Mouse (Mus musculus): Measurements from ENCODE around the gene Dvl2.
A peak's percentile ranks its signal among the peaks of the same experiment; 100 is the strongest.

Gene Dvl2

GRCm38 (mm10) chr11:69982225-69982624 lies 18.2 kb upstream of the Dvl2 start, which contains the start of gene Elp5:
TSS of gene Elp5 (minus strand) at chr11:69982517.
- DNase-seq, result no peak

- DNase-seq, result peak; percentile 28
Measured at GRCm38 (mm10) chr11:69982877-69983276, 17.5 kb upstream of the Dvl2 start.

DNA sequence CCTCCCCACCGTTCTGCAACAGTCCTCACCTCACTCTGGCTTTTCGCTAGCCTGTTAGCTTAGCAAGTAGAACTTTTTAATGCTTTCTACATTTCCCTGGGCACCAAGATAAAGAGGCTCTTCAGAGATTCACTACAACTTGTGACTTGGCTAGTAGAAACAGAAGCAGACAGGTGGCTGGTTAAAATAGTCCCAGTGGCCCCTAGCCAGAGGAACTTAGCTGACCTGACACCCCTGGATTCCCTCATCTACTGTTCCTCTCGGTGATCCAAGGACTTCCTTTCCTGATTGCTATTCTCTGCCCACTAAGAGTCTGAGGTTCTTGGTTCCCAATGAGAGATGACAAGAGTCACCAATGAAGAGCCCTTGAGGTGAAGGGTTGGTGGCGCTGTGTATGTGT lies 17.0 kb upstream of the Dvl2 start:
- no peak for DNase-seq

DNA sequence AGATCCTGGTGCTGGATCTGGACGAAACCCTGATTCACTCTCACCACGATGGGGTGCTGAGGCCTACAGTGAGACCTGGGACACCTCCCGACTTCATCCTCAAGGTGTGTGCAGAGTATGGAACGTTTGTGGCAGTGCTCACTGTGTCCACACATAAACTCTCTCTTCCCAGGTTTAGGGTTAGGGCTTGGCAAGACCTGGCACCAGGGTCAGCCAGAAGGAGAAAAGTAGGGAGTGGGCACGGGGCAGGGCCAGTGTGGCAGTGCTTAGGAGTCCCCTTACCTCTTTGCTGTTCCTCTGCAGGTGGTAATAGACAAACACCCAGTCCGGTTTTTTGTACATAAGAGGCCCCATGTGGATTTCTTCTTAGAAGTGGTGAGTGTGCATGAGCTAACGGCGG lies 16.0 kb upstream of the Dvl2 start:
- no peak for DNase-seq

GRCm38 (mm10) chr11:69989949-69990348 lies 10.4 kb upstream of the Dvl2 start:
- DNase-seq, result no peak

GRCm38 (mm10) chr11:69990850-69991691 lies 9.3 kb upstream of the Dvl2 start, which contains the start of gene Gabarap:
TSS of gene Gabarap (plus strand) at chr11:69991143.
- peak; percentile 97 for DNase-seq

DNA sequence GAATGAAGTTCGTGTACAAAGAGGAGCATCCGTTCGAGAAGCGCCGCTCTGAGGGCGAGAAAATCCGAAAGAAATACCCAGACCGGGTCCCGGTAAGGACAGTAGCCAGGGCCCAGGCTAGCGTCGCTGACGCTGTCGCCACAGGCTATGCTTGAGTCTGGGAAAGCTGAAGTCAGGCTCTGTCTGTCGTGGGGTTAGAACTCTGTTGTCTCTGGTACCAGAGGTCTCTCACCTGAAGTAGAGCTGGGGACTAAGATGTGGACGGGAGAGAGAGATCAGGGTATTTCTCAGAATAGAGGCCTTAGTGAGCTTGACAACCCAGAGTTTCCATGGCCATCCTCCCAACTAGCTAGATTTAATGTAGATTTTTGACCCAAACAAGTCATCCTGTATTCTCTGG lies 8.7 kb upstream of the Dvl2 start:
- no peak for DNase-seq

- no peak for DNase-seq
Measured at GRCm38 (mm10) chr11:69992396-69992795, 8.0 kb upstream of the Dvl2 start.

- no peak for DNase-seq
Measured at GRCm38 (mm10) chr11:69992932-69993331, 7.5 kb upstream of the Dvl2 start.

- no peak for DNase-seq
Measured at GRCm38 (mm10) chr11:69994401-69995090, 5.8 kb upstream of the Dvl2 start.

DNA sequence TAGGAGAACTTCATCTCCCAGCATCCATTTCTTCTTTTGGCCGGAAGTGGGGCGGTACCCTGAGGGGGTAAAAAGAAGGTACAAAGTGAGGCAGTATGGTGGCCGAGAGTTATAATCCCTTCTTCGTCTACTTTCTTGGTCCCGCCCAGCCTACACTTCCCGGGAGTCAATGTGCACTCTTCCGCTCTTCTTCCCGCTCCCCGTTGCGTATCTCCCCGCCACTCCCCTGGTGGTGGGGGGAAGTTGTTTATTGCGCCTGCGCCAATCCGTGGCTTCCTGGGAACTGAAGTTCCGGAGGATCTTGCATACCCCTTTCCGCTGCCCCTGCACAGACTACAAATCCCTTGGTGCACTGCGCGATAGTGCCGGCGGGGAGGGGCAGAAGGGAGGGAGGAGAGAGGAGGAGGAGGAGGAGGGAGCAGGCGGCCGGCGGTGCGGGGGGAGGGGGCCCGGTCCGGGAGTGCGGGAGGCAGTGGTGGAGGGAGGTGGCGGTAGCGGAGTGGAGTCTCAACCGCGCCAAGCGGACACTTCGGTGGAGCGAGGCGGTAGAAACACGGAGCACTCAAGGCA lies 4.9 kb upstream of the Dvl2 start, which contains the start of gene Phf23:
Gene Phf23, plus strand, starts transcription at position 387 of the 570 bp plus-strand sequence.
- DNase-seq, result peak; percentile 99

DNA sequence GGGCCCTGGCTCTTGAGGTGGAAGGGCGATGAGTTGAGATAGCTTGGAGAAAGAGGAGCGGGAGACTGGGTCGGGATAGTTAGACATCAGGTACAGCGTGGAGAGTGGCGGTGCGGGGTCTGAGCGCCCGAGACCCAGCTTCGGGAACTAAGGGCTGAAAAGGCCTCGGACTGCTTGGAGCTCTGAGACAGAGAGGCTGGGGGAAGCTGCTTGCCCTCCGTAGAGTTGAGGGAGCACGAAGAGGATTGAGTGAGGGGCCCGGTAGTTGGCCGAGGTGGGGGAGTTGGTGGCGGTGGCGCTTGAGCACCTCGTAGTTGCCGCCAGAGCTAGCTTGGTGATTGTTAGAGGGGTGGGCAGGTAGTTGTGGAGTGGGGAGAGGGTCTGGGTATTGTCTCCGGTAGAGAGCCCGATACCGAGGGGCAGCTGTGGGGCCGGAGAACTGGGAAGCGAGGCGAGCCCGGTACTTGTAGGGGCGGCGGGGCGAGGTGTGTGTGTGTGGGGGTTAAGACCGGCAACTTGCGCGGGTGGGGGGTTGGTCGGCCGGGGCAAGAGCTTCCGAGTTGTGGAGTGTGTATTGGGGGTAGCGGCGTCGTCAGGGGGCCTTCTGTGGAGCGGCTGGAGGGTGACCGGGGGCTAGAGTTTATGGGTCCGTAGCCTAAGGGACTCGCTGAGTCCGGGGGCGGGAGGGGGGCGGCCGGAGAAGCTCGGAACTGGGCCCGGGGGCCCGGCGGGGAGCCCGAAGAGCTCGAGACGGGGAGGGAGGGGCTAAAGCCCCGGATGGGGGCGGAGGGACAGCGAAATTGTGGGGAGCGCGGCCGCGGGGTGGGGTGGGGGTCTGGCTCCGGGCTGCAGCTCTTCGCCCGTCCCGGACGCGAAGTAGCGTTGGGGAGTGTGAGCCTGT lies 4.0 kb upstream of the Dvl2 start:
- peak; percentile 72 for DNase-seq

DNA sequence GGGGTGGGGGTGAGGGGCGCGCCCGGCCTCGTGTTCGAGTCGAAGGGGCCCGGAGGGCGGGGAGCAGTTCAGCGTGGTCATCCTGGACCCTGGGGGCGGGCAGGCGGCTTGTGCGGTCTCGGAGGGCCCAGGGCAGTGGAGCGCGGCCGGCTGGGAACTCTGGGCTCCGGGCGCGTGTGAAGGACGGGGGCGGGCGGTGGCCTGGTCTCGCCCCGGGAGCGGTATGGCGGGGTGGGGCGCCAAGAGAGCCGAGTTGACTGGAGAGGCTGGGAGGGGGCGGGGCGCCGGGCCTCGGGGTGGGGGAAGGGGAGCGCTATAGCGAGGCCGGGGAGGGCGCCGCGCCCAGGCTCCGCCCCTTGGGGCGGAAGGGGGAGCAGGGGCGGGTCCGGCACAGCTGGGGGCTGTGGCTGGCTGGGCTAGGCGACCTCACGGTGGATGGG lies 3.3 kb upstream of the Dvl2 start:
- DNase-seq, result peak; percentile 99

DNA sequence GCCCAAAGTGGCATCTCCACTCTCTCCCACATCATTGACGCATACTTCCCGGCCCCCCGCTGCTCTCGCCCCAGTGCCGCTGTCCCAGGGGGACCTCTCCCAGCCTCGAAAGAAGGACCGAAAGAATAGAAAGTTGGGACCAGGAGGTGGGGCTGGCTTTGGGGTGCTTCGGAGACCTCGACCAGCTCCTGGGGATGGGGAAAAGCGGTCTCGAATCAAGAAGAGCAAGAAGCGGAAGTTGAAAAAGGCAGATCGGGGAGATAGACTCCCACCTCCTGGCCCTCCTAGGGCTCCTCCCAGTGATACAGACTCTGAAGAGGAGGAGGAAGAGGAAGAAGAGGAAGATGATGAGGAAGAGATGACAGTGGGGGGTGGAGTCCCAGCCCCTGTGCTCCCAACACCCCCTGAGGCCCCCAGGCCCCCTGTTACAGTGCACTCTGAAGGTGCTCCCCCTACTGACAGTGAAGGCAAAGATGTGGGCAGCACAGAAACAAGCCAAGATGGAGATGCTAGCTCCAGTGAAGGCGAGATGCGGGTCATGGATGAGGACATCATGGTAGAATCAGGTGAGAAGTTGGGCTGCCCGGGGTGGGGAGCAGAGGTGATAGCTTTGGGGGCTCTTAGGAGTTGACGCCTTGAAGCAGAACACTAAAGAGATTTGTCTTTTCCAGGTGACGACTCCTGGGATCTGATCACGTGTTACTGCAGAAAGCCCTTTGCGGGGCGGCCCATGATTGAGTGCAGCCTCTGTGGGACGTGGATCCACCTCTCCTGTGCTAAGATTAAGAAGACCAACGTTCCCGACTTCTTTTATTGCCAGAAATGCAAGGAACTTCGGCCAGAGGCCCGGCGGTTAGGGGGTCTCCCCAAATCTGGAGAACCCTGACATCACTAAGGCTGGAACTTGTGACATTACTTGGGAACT lies 1.6 kb upstream of the Dvl2 start:
- no peak for DNase-seq

- DNase-seq, result no peak
Measured at GRCm38 (mm10) chr11:69999666-70000065, 729 bp upstream of the Dvl2 start.

- no peak for DNase-seq
Measured at GRCm38 (mm10) chr11:70001159-70001558, 764 bp downstream of the Dvl2 start.

DNA sequence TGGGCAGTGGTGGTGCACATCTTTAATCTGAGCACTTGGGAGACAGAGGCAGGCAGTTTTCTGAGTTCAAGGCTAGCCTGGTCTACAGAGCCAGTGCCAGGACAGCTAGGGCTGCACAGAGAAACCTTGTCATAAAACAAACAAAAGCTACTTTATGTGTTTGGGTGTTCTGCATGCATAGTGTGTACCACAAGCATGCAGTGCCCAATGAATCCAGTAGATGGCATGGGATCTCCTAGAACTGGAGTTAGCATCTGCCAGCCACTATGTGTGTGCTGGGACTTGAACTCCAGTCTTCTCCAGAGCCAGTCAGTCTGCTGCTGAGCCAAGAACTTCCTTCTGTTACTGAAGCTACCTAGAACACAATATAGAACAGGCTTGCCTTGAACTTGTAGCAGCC lies 1.5 kb downstream of the Dvl2 start:
- peak; percentile 46 for DNase-seq

GRCm38 (mm10) chr11:70002471-70002870 lies 2.1 kb downstream of the Dvl2 start:
- no peak for DNase-seq

GRCm38 (mm10) chr11:70005521-70005920 lies 5.1 kb downstream of the Dvl2 start:
- peak; percentile 29 for DNase-seq

- DNase-seq, result no peak
Measured at GRCm38 (mm10) chr11:70010033-70010432, 9.6 kb downstream of the Dvl2 start.

DNA sequence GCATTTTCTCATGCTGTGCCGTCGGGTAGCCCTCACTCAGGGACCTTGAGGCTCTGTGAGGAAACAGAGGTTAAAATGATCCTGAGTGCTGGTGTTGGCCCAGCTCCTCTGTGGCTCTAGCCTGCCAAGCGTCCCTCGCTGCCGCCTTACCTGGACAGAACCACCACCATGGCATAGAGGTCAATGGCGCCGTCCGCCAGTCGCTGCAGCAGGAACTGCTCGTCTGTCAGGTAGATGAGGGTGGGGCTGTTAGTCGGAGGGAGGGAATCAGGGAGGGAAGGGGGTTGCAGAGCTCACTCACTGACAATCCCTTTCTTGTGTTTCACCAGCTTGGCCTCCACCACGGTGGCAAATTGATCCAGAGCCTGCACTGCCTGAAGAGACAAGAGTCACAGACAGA lies 10.2 kb downstream of the Dvl2 start:
- no peak for DNase-seq
